Mouse (Mus musculus) intestine, postnatal 0 days (tissue): ENCODE results near the gene Pick1. TPM values are rescaled to one million over a fixed set of nuclear protein-coding genes. Genes with fewer than 3 reads are reported as not detected.

Experiments
- ATAC-seq: fragments of 200-750 bp; cut with Nextera tagmentation; 2 replicates; pipeline ENCODE4 v1.8.0; 2017; ENCODE audit warnings: mild to moderate bottlenecking, moderate TSS enrichment, moderate library complexity
- H3K27ac ChIP-seq: fragments of 300-500 bp; sonication (generic); 2 replicates; pipeline ENCODE4 v1.5.1; 2014; ENCODE audit warnings: mild to moderate bottlenecking, low read depth, low read length, moderate library complexity
- H3K27me3 ChIP-seq: fragments of 300-500 bp; sonication (generic); replicated peaks from 2 replicates; pipeline ENCODE4 v1.6.1; 2014; ENCODE audit warnings: low read length, mixed read lengths; ENCODE audit not compliant: control insufficient read depth, insufficient read depth
- H3K36me3 ChIP-seq: fragments of 300-500 bp; sonication (generic); 2 replicates; pipeline ENCODE4 v1.6.1; 2014; ENCODE audit warnings: mild to moderate bottlenecking, moderate library complexity; ENCODE audit not compliant: control insufficient read depth, insufficient read depth
- H3K4me1 ChIP-seq: fragments of 300-500 bp; sonication (generic); replicated peaks from 2 replicates; pipeline ENCODE4 v1.6.1; 2014; ENCODE audit warnings: antibody characterized with exemption, low read length, mixed read lengths; ENCODE audit not compliant: control insufficient read depth, insufficient read depth
- H3K4me2 ChIP-seq: fragments of 300-500 bp; sonication (generic); replicated peaks from 2 replicates; pipeline ENCODE4 v1.6.1; 2014; ENCODE audit warnings: low read depth, mild to moderate bottlenecking, moderate library complexity
- H3K4me3 ChIP-seq: fragments of 300-500 bp; sonication (generic); 2 replicates; pipeline ENCODE4 v1.5.1; 2014; ENCODE audit warnings: low read depth, low read length
- H3K9ac ChIP-seq: fragments of 300-500 bp; sonication (generic); 2 replicates; pipeline ENCODE4 v1.6.1; 2014; ENCODE audit warnings: mild to moderate bottlenecking, low read depth, low read length
- H3K9me3 ChIP-seq: fragments of 300-500 bp; sonication (generic); 2 replicates; pipeline ENCODE4 v1.6.1; 2016; ENCODE audit warnings: mixed run types; ENCODE audit not compliant: control insufficient read depth
- CTCF ChIP-seq: sonication (generic); IDR thresholded peaks from 2 replicates; pipeline ENCODE4 v1.5.1; 2016; ENCODE audit warnings: low read depth, mild to moderate bottlenecking, control low read depth, antibody characterized with exemption, moderate library complexity
- WGBS: fragments of 180-500 bp; shearing (Covaris S2); extraction: QIAGEN DNeasy Blood & Tissue Kit; methylation state at CpG from one replicate; pipeline ENCODE4 v1.1.7; 2014; 5-methylcytosine and 5-hydroxymethylcytosine counted together
- polyA plus RNA-seq: library from polyadenylated mRNA; unstranded; fragments of >200 nt; fragmentation: Nextera tagmentation; extraction: Ambion mirVana; gene quantifications from 2 replicates; pipeline ENCODE4 v1.2.1, GENCODE M21; 2015

Pick1 gene
- 21.9 and 24.6 TPM in 2 replicates for polyA plus RNA-seq

DNA sequence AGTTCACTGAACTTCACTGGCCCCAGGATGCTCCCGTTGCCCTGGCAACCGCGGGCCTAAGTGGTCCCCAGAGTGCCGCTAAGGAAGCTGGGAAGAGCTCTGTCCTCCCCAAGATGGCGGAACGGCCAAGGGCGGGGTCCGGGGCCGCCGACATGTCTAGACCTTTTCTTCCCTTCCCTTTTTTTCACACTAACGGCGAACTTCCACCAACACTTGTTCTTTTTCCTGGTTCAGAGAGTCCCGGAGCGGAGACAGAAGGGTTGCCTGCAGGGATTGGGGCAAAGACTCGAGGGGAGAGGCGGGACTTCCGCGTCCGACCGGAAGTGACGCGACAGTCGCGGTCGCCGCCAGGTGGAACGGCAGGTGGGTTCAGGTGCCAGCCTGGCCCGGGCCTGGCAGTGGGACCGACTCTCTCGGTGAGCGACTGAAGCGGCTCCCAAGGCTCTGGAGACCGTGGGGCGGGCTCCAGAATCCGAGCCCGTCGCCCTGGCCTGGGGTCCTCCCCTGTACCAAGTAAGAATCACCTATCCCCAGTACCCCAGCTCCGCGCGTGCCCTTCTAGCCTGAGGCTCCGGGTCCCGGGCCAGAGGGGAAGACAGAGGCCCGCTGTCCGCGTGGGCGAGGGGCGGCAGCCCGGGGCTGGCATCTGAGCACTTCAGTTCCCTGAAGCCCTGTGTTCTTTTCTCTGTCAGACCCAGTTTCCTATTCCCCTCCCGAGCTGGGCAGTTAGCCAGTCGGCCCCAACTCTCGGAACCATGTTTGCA, at the start of gene Pick1, which contains the start of gene Gm49486:
TSS of gene Pick1 (plus strand) at position 116 of the 764 bp plus-strand sequence.
TSS of gene Gm49486 (plus strand) at position 334 of the 764 bp plus-strand sequence.
- Histone ChIP-seq H3K4me2 (peak within 1 kb of the TSS; percentile 100), H3K9me3 (no peaks in the 10 kb centered on the region), H3K36me3 (peaks cover 13% of the 10 kb centered on the region), H3K9ac (peak within 1 kb of the TSS; percentile 81), H3K4me3 (peak within 1 kb of the TSS; percentile 61), H3K4me1 (0 out of 2 replicates have a peak, but pooled peaks cover 5% of the 10 kb centered on the region), H3K27me3 (no peaks in the 10 kb centered on the region; the same call in 1 of the 2 replicates), H3K27ac (peak within 1 kb of the TSS; percentile 97)
- TF ChIP-seq CTCF = peak; percentile 33; the same call in 1 of the 2 replicates
- WGBS = 1% methylated on average over 51 of the region's 51 CpGs
- ATAC-seq = peak; percentile 85

DNA sequence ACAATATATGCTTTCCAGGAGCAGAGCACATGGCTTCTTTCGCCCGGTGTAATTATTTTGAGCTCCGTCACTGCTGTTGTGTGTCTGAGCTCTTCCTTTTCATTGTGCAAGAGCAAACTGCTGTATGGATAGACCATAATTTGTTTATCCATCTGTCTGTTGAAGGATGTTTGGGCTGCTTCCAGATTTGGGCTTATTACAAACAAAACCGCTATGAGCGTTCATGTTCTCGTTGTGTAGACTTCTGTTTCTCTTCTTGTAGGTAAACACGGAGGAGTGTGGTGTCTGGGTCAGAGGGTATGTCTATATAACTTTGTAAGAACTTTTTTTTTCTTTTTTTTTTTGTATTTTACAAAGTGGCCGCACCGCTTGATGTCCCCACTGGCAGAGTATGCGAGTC, 43.8 kb upstream of the Pick1 start:
- TF ChIP-seq CTCF = no peak
- Histone ChIP-seq H3K27me3 (no peaks in the 10 kb centered on the region), H3K36me3 (no peaks in the 10 kb centered on the region), H3K9ac (no peak overlapping the region), H3K4me3 (no peak overlapping the region), H3K4me1 (no peaks in the 10 kb centered on the region), H3K27ac (no peak overlapping the region), H3K9me3 (no peaks in the 10 kb centered on the region), H3K4me2 (no peak overlapping the region)
- WGBS = 61% methylated on average over 10 of the region's 10 CpGs
- ATAC-seq = no peak

- H3K36me3 ChIP-seq = no peaks in the 10 kb centered on the region
- no peak for TF ChIP-seq CTCF
- no peak overlapping the region for H3K27ac ChIP-seq
- H3K27me3 ChIP-seq = no peaks in the 10 kb centered on the region; the same call in 1 of the 2 replicates
- WGBS = 91% methylated on average over 8 of the region's 8 CpGs
- H3K9ac ChIP-seq = no peak overlapping the region
- H3K4me2 ChIP-seq = no peak overlapping the region
- no peaks in the 10 kb centered on the region for H3K4me1 ChIP-seq
- no peaks in the 10 kb centered on the region for H3K9me3 ChIP-seq
- ATAC-seq = no peak
- H3K4me3 ChIP-seq = no peak overlapping the region
These were observed 41.2 kb upstream of the Pick1 start for GRCm38 (mm10) chr15:79187819-79188218.

GRCm38 (mm10) chr15:79191426-79191825, 37.5 kb upstream of the Pick1 start:
- no peaks in the 10 kb centered on the region for H3K4me1 ChIP-seq
- H3K4me2 ChIP-seq = no peak overlapping the region
- WGBS = 91% methylated on average over 2 of the region's 2 CpGs
- no peak for TF ChIP-seq CTCF
- H3K27me3 ChIP-seq = no peaks in the 10 kb centered on the region; the same call in 1 of the 2 replicates
- ATAC-seq = no peak
- no peak overlapping the region for H3K9ac ChIP-seq
- no peak overlapping the region for H3K27ac ChIP-seq
- H3K4me3 ChIP-seq = no peak overlapping the region
- H3K36me3 ChIP-seq = no peaks in the 10 kb centered on the region
- no peaks in the 10 kb centered on the region for H3K9me3 ChIP-seq

GRCm38 (mm10) chr15:79192450-79192849, 36.5 kb upstream of the Pick1 start:
- ATAC-seq = no peak
- Histone ChIP-seq H3K27me3 (no peaks in the 10 kb centered on the region; the same call in 1 of the 2 replicates), H3K36me3 (no peaks in the 10 kb centered on the region), H3K27ac (no peak overlapping the region), H3K4me1 (no peaks in the 10 kb centered on the region), H3K4me3 (no peak overlapping the region), H3K9ac (no peak overlapping the region), H3K4me2 (no peak overlapping the region), H3K9me3 (no peaks in the 10 kb centered on the region)
- 89% methylated on average over 6 of the region's 6 CpGs for WGBS
- no peak for TF ChIP-seq CTCF

GRCm38 (mm10) chr15:79192885-79193845, 35.8 kb upstream of the Pick1 start:
- no peak overlapping the region for H3K9ac ChIP-seq
- no peak for TF ChIP-seq CTCF
- H3K4me3 ChIP-seq = no peak overlapping the region
- H3K36me3 ChIP-seq = no peaks in the 10 kb centered on the region
- H3K4me1 ChIP-seq = no peaks in the 10 kb centered on the region
- 40% methylated on average over 27 of the region's 27 CpGs for WGBS
- no peak for ATAC-seq
- no peak overlapping the region; the same call in 1 of the 2 replicates for H3K27ac ChIP-seq
- H3K9me3 ChIP-seq = no peaks in the 10 kb centered on the region
- no peaks in the 10 kb centered on the region; the same call in 1 of the 2 replicates for H3K27me3 ChIP-seq
- H3K4me2 ChIP-seq = peak overlapping the region; percentile 17; the same call in 1 of the 2 replicates
